Mouse (Mus musculus): Measurements from ENCODE around the gene 5530401A14Rik. TPM values are rescaled to one million over a fixed set of nuclear protein-coding genes. Genes with fewer than 3 reads are reported as not detected.

5530401A14Rik gene
- polyA plus RNA-seq, 1 experiment from 2014 or later = 0.04 TPM

DNA sequence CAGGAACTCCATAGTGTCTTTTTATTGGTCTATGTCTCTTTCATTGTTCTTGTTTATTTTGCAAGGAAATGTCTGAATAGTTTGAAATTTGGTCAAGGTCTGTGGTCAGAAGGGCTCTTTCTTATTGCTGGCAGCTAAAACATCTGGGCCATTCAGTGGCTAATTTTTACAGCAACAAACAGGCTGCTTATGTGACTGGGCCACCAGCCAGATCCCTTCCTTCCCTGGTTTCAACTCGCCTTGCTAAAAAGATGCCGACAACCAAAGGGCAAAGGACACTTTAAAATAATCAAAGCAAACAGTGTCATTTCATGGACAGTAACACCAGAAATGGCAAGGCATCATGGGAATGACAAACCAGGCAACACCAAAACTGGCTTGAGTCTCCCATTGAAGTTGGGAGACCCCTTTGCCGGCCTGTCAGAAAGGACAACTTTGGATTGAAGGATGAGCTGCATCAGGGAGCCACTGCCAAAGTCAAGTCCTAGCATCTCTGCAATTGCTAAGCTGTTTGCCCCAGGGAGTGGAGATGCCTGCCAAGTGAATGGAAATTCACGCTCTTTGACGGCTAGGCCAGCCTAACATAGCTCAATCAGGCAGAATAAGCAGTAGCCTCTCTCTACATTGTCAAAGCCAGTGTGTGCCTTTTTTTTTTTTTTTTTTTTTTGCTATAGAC is 15.3 kb upstream of the 5530401A14Rik start:
- no peak for ATAC-seq

DNA sequence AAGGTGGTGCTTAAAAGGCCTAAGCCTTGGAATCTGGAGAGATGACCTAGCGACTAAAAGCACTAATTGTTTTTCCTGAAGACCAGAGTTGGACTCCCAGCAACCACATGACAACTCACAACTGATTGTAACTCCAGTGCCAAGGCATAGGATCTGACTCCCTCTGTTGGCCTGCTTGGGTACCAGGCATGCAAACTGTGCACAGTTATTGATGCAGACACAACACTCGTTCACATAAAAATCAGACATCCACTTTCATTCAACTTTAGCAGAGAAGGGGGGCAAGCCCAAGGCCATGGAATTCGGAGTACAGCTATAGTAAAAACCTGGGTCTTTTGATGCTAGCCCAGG is 14.8 kb upstream of the 5530401A14Rik start:
- WGBS = 74% methylated on average over 3 of the region's 3 CpGs

More for the DNA sequence above, 15.3 kb upstream of the 5530401A14Rik start:
- H3K9ac ChIP-seq (ENCODE audit: low read depth, low read length) = no peak overlapping the region
- H3K9me3 ChIP-seq (ENCODE audit: control insufficient read depth) = no peaks in the 10 kb centered on the region
- no peak overlapping the region for H3K4me3 ChIP-seq (ENCODE audit: low read depth, low read length)
- no peaks in the 10 kb centered on the region for H3K4me1 ChIP-seq (replicated peaks; ENCODE audit: control insufficient read depth, insufficient read depth, low read length)
- 70% methylated on average over 5 of the region's 5 CpGs for WGBS
- H3K36me3 ChIP-seq (ENCODE audit: control insufficient read depth, insufficient read depth) = no peaks in the 10 kb centered on the region
- TF ChIP-seq CTCF (IDR thresholded peaks at IDR 0.05; ENCODE audit: low read depth) = no peak
- H3K27ac ChIP-seq (ENCODE audit: low read depth, low read length) = no peak overlapping the region
- H3K27me3 ChIP-seq (replicated peaks; ENCODE audit: control insufficient read depth, insufficient read depth, low read length) = no peaks in the 10 kb centered on the region
- no peak overlapping the region for H3K4me2 ChIP-seq (replicated peaks; ENCODE audit: low read depth)

DNA sequence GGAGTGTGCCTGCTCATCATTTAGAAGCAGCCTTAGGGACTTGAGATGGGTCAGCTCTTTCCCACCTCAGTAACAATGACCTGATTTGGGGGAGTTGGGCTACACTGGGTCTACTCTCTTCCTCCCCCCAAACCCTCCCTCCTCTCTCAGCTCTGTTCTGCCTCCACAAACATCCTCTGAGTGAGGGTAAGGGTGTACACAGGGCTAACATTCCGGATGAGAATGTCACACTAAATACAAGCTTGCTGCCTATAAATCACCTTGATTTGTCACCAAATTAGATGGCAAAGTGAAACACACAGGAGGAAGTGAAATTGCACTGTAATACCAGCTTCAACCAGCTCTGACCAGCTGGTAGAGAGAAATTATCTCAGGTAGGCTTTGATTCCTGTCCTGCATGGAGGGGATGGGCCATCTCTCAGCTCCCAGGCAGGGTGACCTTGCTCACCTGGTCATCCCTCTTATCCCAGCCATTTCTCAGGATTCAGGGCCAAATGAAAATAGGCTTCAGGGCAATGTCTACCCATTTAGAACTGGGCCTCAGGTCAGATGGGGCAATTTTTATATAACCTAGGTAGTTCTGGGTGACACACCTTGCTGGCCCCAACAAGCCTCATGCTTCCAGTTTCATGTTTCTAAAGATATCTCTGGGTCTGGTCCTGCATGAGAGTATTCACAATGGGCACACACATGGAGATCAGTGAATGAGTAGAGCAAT is 12.5 kb upstream of the 5530401A14Rik start:
- Histone ChIP-seq H3K9ac (ENCODE audit: low read depth, low read length) (no peak overlapping the region), H3K9me3 (ENCODE audit: control insufficient read depth) (no peaks in the 10 kb centered on the region), H3K4me2 (replicated peaks; ENCODE audit: low read depth) (no peak overlapping the region), H3K27ac (ENCODE audit: low read depth, low read length) (no peak overlapping the region), H3K27me3 (replicated peaks; ENCODE audit: control insufficient read depth, insufficient read depth, low read length) (no peaks in the 10 kb centered on the region), H3K36me3 (ENCODE audit: control insufficient read depth, insufficient read depth) (no peaks in the 10 kb centered on the region), H3K4me3 (ENCODE audit: low read depth, low read length) (no peak overlapping the region), H3K4me1 (replicated peaks; ENCODE audit: control insufficient read depth, insufficient read depth, low read length) (no peaks in the 10 kb centered on the region)
- 33% methylated on average over 1 of the region's 1 CpGs for WGBS
- no peak for ATAC-seq
- TF ChIP-seq CTCF (IDR thresholded peaks at IDR 0.05; ENCODE audit: low read depth) = no peak

More for the DNA sequence above, 14.8 kb upstream of the 5530401A14Rik start:
- TF ChIP-seq CTCF (IDR thresholded peaks at IDR 0.05; ENCODE audit: low read depth) = no peak
- Histone ChIP-seq H3K9ac (ENCODE audit: low read depth, low read length) (no peak overlapping the region), H3K27ac (ENCODE audit: low read depth, low read length) (no peak overlapping the region), H3K9me3 (ENCODE audit: control insufficient read depth) (no peaks in the 10 kb centered on the region), H3K27me3 (replicated peaks; ENCODE audit: control insufficient read depth, insufficient read depth, low read length) (no peaks in the 10 kb centered on the region), H3K4me1 (replicated peaks; ENCODE audit: control insufficient read depth, insufficient read depth, low read length) (no peaks in the 10 kb centered on the region), H3K4me3 (ENCODE audit: low read depth, low read length) (no peak overlapping the region), H3K36me3 (ENCODE audit: control insufficient read depth, insufficient read depth) (no peaks in the 10 kb centered on the region), H3K4me2 (replicated peaks; ENCODE audit: low read depth) (no peak overlapping the region)
- no peak for ATAC-seq

DNA sequence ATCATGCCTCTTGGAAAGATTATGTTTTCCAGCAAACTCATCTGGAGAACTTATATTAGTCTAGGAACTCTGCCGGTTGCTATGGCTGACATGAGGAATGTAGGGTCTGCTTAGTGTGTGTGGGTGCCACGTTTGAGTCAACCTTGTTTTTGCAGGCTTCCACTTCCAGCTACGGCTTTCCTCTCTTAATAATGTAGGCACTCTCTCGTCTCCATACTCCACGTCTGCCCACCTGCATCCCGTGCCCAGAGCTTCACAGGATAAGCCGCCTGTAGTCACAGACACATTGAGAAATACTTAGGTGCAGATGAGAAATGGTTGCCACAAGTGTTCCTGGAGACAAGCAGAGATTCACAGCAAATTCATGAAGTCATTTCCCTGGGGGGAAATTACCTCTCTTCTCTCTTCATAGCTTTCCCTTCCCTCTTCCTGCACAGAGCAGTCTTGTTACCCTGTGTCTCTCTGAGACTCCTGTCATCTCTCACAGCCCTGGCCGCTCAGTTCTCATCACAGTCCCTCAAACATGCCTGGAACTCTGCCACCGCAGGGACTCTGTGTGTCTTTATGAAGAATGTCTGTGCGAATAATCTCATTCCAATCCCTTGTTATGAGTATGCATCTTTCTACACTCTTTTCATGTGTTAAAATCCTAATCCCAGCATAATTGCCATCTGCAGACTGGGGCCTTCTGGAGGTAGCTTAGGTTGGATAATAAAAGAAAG is 5.3 kb downstream of the 5530401A14Rik start:
- no peak overlapping the region for H3K4me2 ChIP-seq (replicated peaks; ENCODE audit: low read depth)
- H3K9me3 ChIP-seq (ENCODE audit: control insufficient read depth) = no peaks in the 10 kb centered on the region
- H3K27me3 ChIP-seq (replicated peaks; ENCODE audit: control insufficient read depth, insufficient read depth, low read length) = no peaks in the 10 kb centered on the region
- H3K36me3 ChIP-seq (ENCODE audit: control insufficient read depth, insufficient read depth) = no peaks in the 10 kb centered on the region
- H3K4me1 ChIP-seq (replicated peaks; ENCODE audit: control insufficient read depth, insufficient read depth, low read length) = no peaks in the 10 kb centered on the region
- 63% methylated on average over 10 of the region's 10 CpGs for WGBS
- no peak overlapping the region for H3K9ac ChIP-seq (ENCODE audit: low read depth, low read length)
- no peak for TF ChIP-seq CTCF (IDR thresholded peaks at IDR 0.05; ENCODE audit: low read depth)
- H3K4me3 ChIP-seq (ENCODE audit: low read depth, low read length) = no peak overlapping the region
- no peak for ATAC-seq
- no peak overlapping the region for H3K27ac ChIP-seq (ENCODE audit: low read depth, low read length)

DNA sequence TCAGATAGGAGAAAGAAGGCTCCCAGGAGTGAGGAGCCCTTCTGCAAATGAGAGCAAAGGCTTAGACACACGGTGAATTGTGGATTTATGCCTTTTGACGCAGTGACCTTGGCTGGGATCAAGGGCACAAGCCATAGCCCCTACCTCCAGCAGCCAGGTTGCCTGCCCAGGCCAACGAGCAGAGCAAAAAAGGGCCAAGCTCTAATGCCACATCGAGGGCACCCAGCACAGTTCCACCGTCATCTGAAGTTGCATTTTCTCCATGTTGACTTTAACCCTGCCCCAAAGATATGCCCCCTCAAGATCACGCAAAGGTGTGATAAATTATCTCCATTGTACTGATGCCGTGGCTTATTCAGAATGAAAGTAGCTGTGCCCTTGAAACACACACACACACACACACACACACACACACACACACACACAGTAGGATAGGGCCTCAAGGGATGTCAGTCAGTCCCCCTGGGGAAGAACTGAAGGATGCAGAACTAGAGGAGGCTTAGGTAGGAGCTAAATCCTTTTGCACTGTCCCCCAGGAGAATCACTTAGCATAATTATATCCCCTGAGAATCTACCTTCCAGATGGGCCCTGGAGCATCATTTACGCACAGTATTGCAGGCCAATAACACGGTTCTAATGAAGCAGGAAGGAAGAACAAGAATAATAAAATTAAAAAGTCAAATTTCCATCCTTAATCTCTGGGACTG is 11.2 kb downstream of the 5530401A14Rik start:
- TF ChIP-seq CTCF (IDR thresholded peaks at IDR 0.05; ENCODE audit: low read depth) = no peak
- Histone ChIP-seq H3K4me1 (replicated peaks; ENCODE audit: control insufficient read depth, insufficient read depth, low read length) (no peaks in the 10 kb centered on the region), H3K4me3 (ENCODE audit: low read depth, low read length) (no peak overlapping the region), H3K9me3 (ENCODE audit: control insufficient read depth) (no peaks in the 10 kb centered on the region), H3K27ac (ENCODE audit: low read depth, low read length) (no peak overlapping the region), H3K4me2 (replicated peaks; ENCODE audit: low read depth) (no peak overlapping the region), H3K27me3 (replicated peaks; ENCODE audit: control insufficient read depth, insufficient read depth, low read length) (no peaks in the 10 kb centered on the region), H3K9ac (ENCODE audit: low read depth, low read length) (no peak overlapping the region), H3K36me3 (ENCODE audit: control insufficient read depth, insufficient read depth) (no peaks in the 10 kb centered on the region)
- no peak for ATAC-seq
- 32% methylated on average over 9 of the region's 9 CpGs for WGBS

- no peaks in the 10 kb centered on the region for H3K4me1 ChIP-seq (replicated peaks; ENCODE audit: control insufficient read depth, insufficient read depth, low read length)
- no peak overlapping the region for H3K9ac ChIP-seq (ENCODE audit: low read depth, low read length)
- H3K27ac ChIP-seq (ENCODE audit: low read depth, low read length) = no peak overlapping the region
- no peak overlapping the region for H3K4me2 ChIP-seq (replicated peaks; ENCODE audit: low read depth)
- no peak overlapping the region for H3K4me3 ChIP-seq (ENCODE audit: low read depth, low read length)
- no peaks in the 10 kb centered on the region for H3K36me3 ChIP-seq (ENCODE audit: control insufficient read depth, insufficient read depth)
- no peak for TF ChIP-seq CTCF (IDR thresholded peaks at IDR 0.05; ENCODE audit: low read depth)
- ATAC-seq = no peak
- no peaks in the 10 kb centered on the region for H3K9me3 ChIP-seq (ENCODE audit: control insufficient read depth)
- WGBS = 81% methylated on average over 6 of the region's 6 CpGs
- no peaks in the 10 kb centered on the region for H3K27me3 ChIP-seq (replicated peaks; ENCODE audit: control insufficient read depth, insufficient read depth, low read length)
Measured at GRCm38 (mm10) chr11:81896511-81896910, 36.0 kb downstream of the 5530401A14Rik start.
